Mouse (Mus musculus): ENCODE data around the gene Fam131c. TPM values are rescaled to one million over a fixed set of nuclear protein-coding genes. Genes with fewer than 3 reads are reported as not detected.

The Fam131c gene
- polyA plus RNA-seq, 1 experiment from 2014 or later, result 0.70 TPM

- Histone ChIP-seq H3K4me3 (no peak overlapping the region), H3K27ac (replicated peaks) (peak overlapping the region; percentile 81), H3K4me1 (peaks cover 78% of the 10 kb centered on the region), H3K27me3 (ENCODE audit: low read depth, poor library complexity, severe bottlenecking) (peaks cover 28% of the 10 kb centered on the region), H3K9me3 (replicated peaks) (no peaks in the 10 kb centered on the region), H3K36me3 (no peaks in the 10 kb centered on the region)
- DNase-seq (ENCODE audit: low spot score), result peak; percentile 47
- 0% methylated on average over 1 of the region's 1 CpGs for WGBS
Observed at GRCm38 (mm10) chr4:141338853-141339252, 29.2 kb upstream of the Fam131c start.

- Histone ChIP-seq H3K36me3 (no peaks in the 10 kb centered on the region), H3K4me3 (no peak overlapping the region), H3K27ac (replicated peaks) (0 out of 2 replicates have a peak overlapping the region, but pooled peaks have one; percentile 81), H3K4me1 (peaks cover 51% of the 10 kb centered on the region), H3K9me3 (replicated peaks) (no peaks in the 10 kb centered on the region), H3K27me3 (ENCODE audit: low read depth, poor library complexity, severe bottlenecking) (peaks cover 28% of the 10 kb centered on the region)
- no peak for DNase-seq (ENCODE audit: low spot score)
- WGBS, result 66% methylated on average over 7 of the region's 7 CpGs
Observed at GRCm38 (mm10) chr4:141341477-141341876, 26.5 kb upstream of the Fam131c start.

GRCm38 (mm10) chr4:141343515-141343914 is 24.5 kb upstream of the Fam131c start:
- WGBS, result 83% methylated on average over 7 of the region's 7 CpGs
- Histone ChIP-seq H3K4me3 (no peak overlapping the region), H3K27ac (replicated peaks) (0 out of 2 replicates have a peak overlapping the region, but pooled peaks have one; percentile 43), H3K36me3 (no peaks in the 10 kb centered on the region), H3K4me1 (peaks cover 47% of the 10 kb centered on the region), H3K27me3 (ENCODE audit: low read depth, poor library complexity, severe bottlenecking) (peaks cover 21% of the 10 kb centered on the region), H3K9me3 (replicated peaks) (no peaks in the 10 kb centered on the region)
- no peak for DNase-seq (ENCODE audit: low spot score)

- WGBS, result 95% methylated on average over 12 of the region's 12 CpGs
- peaks cover 39% of the 10 kb centered on the region for H3K4me1 ChIP-seq
- DNase-seq (ENCODE audit: low spot score), result no peak
Observed at GRCm38 (mm10) chr4:141345219-141345618, 22.8 kb upstream of the Fam131c start.

GRCm38 (mm10) chr4:141347365-141347797 is 20.6 kb upstream of the Fam131c start:
- peaks cover 29% of the 10 kb centered on the region for H3K4me1 ChIP-seq
- H3K36me3 ChIP-seq, result no peaks in the 10 kb centered on the region
- H3K9me3 ChIP-seq (replicated peaks), result no peaks in the 10 kb centered on the region
- 0 out of 2 replicates have a peak overlapping the region, but pooled peaks have one; percentile 13 for H3K27ac ChIP-seq (replicated peaks)
- no peak for DNase-seq (ENCODE audit: low spot score)
- no peaks in the 10 kb centered on the region for H3K27me3 ChIP-seq (ENCODE audit: low read depth, poor library complexity, severe bottlenecking)
- 75% methylated on average over 8 of the region's 8 CpGs for WGBS
- no peak overlapping the region for H3K4me3 ChIP-seq

More at GRCm38 (mm10) chr4:141345219-141345618, 22.8 kb upstream of the Fam131c start:
- Histone ChIP-seq H3K9me3 (replicated peaks) (no peaks in the 10 kb centered on the region), H3K4me3 (no peak overlapping the region), H3K27me3 (ENCODE audit: low read depth, poor library complexity, severe bottlenecking) (peaks cover 13% of the 10 kb centered on the region), H3K27ac (replicated peaks) (no peak overlapping the region), H3K36me3 (no peaks in the 10 kb centered on the region)

- no peak overlapping the region for H3K27ac ChIP-seq (replicated peaks)
- 74% methylated on average over 11 of the region's 11 CpGs for WGBS
- DNase-seq (ENCODE audit: low spot score), result no peak
- peaks cover 28% of the 10 kb centered on the region for H3K4me1 ChIP-seq
- no peaks in the 10 kb centered on the region for H3K36me3 ChIP-seq
- H3K9me3 ChIP-seq (replicated peaks), result no peaks in the 10 kb centered on the region
- no peaks in the 10 kb centered on the region for H3K27me3 ChIP-seq (ENCODE audit: low read depth, poor library complexity, severe bottlenecking)
- no peak overlapping the region for H3K4me3 ChIP-seq
Observed at GRCm38 (mm10) chr4:141348616-141349015, 19.4 kb upstream of the Fam131c start.

GRCm38 (mm10) chr4:141350015-141350414 is 18.0 kb upstream of the Fam131c start:
- 88% methylated on average over 12 of the region's 12 CpGs for WGBS
- DNase-seq (ENCODE audit: low spot score), result no peak
- H3K27ac ChIP-seq (replicated peaks), result peak overlapping the region; percentile 46; the same call in 1 of the 2 replicates

GRCm38 (mm10) chr4:141351972-141352371 is 16.0 kb upstream of the Fam131c start:
- H3K27me3 ChIP-seq (ENCODE audit: low read depth, poor library complexity, severe bottlenecking), result no peaks in the 10 kb centered on the region
- no peaks in the 10 kb centered on the region for H3K9me3 ChIP-seq (replicated peaks)
- no peak for DNase-seq (ENCODE audit: low spot score)
- 67% methylated on average over 7 of the region's 7 CpGs for WGBS
- peaks cover 31% of the 10 kb centered on the region for H3K4me1 ChIP-seq
- H3K27ac ChIP-seq (replicated peaks), result no peak overlapping the region
- no peaks in the 10 kb centered on the region for H3K36me3 ChIP-seq
- no peak overlapping the region for H3K4me3 ChIP-seq

More at GRCm38 (mm10) chr4:141350015-141350414, 18.0 kb upstream of the Fam131c start:
- Histone ChIP-seq H3K4me3 (no peak overlapping the region), H3K27me3 (ENCODE audit: low read depth, poor library complexity, severe bottlenecking) (no peaks in the 10 kb centered on the region), H3K36me3 (no peaks in the 10 kb centered on the region), H3K4me1 (peaks cover 31% of the 10 kb centered on the region), H3K9me3 (replicated peaks) (no peaks in the 10 kb centered on the region)

GRCm38 (mm10) chr4:141352986-141353385 is 15.0 kb upstream of the Fam131c start:
- Histone ChIP-seq H3K27ac (replicated peaks) (no peak overlapping the region), H3K9me3 (replicated peaks) (no peaks in the 10 kb centered on the region), H3K36me3 (no peaks in the 10 kb centered on the region), H3K4me3 (no peak overlapping the region), H3K27me3 (ENCODE audit: low read depth, poor library complexity, severe bottlenecking) (no peaks in the 10 kb centered on the region), H3K4me1 (peaks cover 24% of the 10 kb centered on the region)
- no peak for DNase-seq (ENCODE audit: low spot score)
- WGBS, result 82% methylated on average over 5 of the region's 5 CpGs

- Histone ChIP-seq H3K9me3 (replicated peaks) (no peaks in the 10 kb centered on the region), H3K4me1 (peaks cover 15% of the 10 kb centered on the region), H3K27ac (replicated peaks) (peak overlapping the region; percentile 49; the same call in 1 of the 2 replicates), H3K27me3 (ENCODE audit: low read depth, poor library complexity, severe bottlenecking) (no peaks in the 10 kb centered on the region), H3K36me3 (no peaks in the 10 kb centered on the region), H3K4me3 (no peak overlapping the region)
- WGBS, result 66% methylated on average over 8 of the region's 8 CpGs
- no peak for DNase-seq (ENCODE audit: low spot score)
Observed at GRCm38 (mm10) chr4:141353868-141354267, 14.2 kb upstream of the Fam131c start.

GRCm38 (mm10) chr4:141357811-141358210 is 10.2 kb upstream of the Fam131c start:
- H3K36me3 ChIP-seq, result no peaks in the 10 kb centered on the region
- no peak overlapping the region for H3K4me3 ChIP-seq
- no peaks in the 10 kb centered on the region for H3K9me3 ChIP-seq (replicated peaks)
- H3K27me3 ChIP-seq (ENCODE audit: low read depth, poor library complexity, severe bottlenecking), result peaks cover 22% of the 10 kb centered on the region
- DNase-seq (ENCODE audit: low spot score), result no peak
- no peak overlapping the region for H3K27ac ChIP-seq (replicated peaks)
- peaks cover 36% of the 10 kb centered on the region for H3K4me1 ChIP-seq

- peaks cover 33% of the 10 kb centered on the region for H3K27me3 ChIP-seq (ENCODE audit: low read depth, poor library complexity, severe bottlenecking)
- WGBS, result 85% methylated on average over 6 of the region's 6 CpGs
- peak overlapping the region; percentile 70; the same call in 1 of the 2 replicates for H3K27ac ChIP-seq (replicated peaks)
- H3K9me3 ChIP-seq (replicated peaks), result no peaks in the 10 kb centered on the region
- no peaks in the 10 kb centered on the region for H3K36me3 ChIP-seq
- no peak overlapping the region for H3K4me3 ChIP-seq
- H3K4me1 ChIP-seq, result peaks cover 39% of the 10 kb centered on the region
- no peak for DNase-seq (ENCODE audit: low spot score)
Observed at GRCm38 (mm10) chr4:141359222-141359621, 8.8 kb upstream of the Fam131c start.

GRCm38 (mm10) chr4:141360846-141361245 is 7.2 kb upstream of the Fam131c start:
- DNase-seq (ENCODE audit: low spot score), result peak; percentile 60
- H3K4me1 ChIP-seq, result peaks cover 45% of the 10 kb centered on the region
- no peaks in the 10 kb centered on the region for H3K36me3 ChIP-seq
- H3K4me3 ChIP-seq, result no peak overlapping the region
- H3K27ac ChIP-seq (replicated peaks), result no peak overlapping the region
- WGBS, result 28% methylated on average over 7 of the region's 7 CpGs
- H3K9me3 ChIP-seq (replicated peaks), result no peaks in the 10 kb centered on the region
- peaks cover 50% of the 10 kb centered on the region for H3K27me3 ChIP-seq (ENCODE audit: low read depth, poor library complexity, severe bottlenecking)

Data from midbrain, embryonic 10.5 days (tissue).